Mouse (Mus musculus) heart, postnatal 36 days (tissue): ENCODE measurements around the gene Acyp2. TPM values are rescaled to one million over a fixed set of nuclear protein-coding genes. Genes with fewer than 3 reads are reported as not detected.

Experiments
- DNase-seq, 2 experiments: peaks; one replicate each; pipeline ENCODE4 v3.0.0; 2021 to 2022
- intact Hi-C: fragments of 180-260 bp; cut with DNase I; formaldehyde crosslinking; loops from one replicate; pipeline ENCODE4 v1.15.1; 2025
- total RNA-seq, 2 experiments: library from RNA; stranded (reverse); gene quantifications; 2 replicates each; pipeline ENCODE4 v1.2.3; 2021

The Acyp2 gene
- total RNA-seq, 2 experiments from 2014 or later, result 85.1 to 91.6 TPM

DNA sequence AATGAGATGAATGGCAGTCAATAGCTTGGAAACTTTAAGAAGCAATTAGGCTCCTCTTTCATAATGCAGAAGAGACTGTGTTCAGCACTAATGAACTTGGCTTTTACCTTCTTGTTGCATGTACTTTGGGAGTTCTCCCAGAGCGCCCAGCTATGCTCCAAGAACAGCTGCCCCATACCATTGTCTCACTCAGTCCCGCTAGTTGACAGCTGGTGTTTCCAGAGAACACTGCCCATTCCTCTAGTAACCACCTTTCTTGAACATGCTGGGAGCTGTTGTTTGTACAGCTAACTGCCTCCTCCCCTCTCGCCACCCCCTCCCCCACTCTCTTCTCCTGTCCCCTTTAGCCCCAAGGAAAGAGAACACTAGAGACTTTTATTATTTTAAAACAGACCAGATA, 52.1 kb downstream of the Acyp2 start:
- DNase-seq, result no peak
- intact Hi-C loops, result no loop called here

DNA sequence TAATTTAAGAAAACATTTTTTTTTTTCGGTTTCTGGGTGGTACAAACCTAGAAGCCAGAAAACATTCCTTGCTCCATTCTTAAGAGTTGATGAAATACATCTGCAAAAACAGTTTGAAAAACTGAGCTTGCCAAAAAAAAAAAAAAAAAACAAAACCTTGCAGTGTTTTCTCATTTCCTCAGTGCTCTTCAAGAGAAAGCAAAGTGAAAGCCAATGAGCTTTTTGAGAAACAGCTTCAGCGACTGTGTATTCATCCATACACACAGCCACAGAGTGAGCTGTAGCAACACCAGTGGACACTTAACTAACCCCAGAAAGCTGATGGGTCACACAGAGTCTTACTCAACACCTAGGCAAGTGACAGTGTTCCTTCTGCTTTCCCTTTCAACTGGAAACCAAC, 69.4 kb downstream of the Acyp2 start:
- DNase-seq, result peak; percentile 10 to 34

DNA sequence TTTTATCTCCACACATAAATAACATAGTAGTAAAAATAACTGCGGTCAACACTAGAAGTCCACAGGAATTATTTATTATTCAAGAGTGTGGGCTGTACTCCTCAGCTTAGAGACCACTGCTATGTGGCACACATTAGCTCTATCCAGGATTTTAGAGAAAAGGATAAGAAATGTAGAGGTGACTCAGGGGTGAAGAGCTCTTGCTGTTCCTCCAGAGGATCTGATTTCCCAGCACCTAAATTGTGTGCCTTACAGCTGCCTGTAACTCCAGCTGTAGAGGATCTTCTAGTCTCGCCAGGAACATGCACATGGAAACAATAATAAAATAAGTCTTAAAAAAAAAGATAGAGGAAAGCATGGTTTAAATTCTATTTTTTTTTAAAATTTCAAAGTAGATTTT, 70.5 kb downstream of the Acyp2 start:
- no peak for DNase-seq

More for the DNA sequence above, 69.4 kb downstream of the Acyp2 start:
- intact Hi-C loops, result no loop called here

DNA sequence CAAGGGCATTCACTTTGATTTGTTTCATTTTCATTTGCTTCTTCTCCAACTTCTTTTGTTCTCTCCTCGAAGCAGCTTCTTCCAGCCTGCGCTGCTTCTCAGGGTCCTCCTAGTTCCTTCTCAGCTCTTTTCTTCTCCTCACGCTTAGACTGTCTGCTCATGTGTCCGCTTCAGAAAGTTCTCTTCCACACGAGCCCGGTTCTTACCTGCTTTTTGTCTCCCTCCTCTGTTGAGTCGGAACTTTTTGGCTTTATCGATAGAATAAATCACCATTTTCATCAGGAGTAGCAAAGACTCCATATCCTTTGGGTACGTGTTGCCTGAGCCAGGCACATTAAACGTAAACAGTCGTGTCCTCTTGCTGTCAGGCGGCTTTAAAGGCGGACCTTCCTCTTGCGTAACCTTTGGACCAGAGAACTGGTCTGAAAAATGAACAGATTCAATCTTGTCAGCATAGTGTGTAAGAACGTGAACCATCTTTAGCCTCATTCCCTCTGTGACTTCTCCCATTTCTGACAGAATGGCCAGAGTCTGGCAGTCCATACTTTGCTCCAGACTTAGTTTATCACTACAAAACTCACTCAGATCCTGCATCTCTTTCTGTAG, 76.5 kb downstream of the Acyp2 start:
- no peak for DNase-seq
- intact Hi-C loops, result no loop called here

More for the DNA sequence above, 70.5 kb downstream of the Acyp2 start:
- intact Hi-C loops, result no loop called here

DNA sequence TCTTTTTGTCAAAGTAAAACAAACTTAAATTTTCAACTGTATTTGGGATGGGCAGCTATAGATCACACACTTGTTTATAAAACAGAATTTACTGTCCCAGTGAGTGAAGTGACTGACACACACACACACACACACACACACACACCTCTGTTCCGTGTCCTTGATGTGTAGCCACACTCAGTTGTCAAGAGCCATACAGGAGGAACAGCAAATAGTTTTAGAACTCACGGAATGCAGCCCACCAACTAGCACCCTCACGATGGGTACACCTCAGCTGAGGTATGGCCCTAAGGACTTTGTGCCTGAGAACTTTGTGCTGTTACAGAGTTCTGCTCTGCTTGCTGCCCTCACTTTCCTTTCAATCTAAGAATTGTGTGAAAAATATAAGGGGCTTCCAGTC, 78.8 kb downstream of the Acyp2 start:
- no peak for DNase-seq
- intact Hi-C loops, result no loop called here

DNA sequence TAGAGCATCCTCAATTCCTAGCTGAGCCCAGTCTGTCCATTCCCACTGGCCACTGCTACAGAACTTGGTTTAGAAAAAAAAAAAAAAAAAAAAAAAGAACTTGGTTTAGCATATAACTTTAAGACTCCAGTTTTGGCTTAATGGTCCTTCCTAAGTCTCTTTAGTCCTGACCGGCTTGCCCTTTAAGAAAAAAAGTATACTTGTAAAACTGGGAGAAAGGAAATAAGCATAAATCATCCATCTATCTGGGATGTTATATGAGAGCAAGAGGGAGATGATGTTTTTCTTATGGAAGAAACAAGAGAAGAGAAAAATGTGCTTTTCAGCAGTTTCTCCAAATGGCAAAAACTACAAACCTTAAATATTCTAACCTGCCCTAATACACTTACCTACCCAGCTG, 89.2 kb downstream of the Acyp2 start:
- intact Hi-C loops, result no loop called here

DNA sequence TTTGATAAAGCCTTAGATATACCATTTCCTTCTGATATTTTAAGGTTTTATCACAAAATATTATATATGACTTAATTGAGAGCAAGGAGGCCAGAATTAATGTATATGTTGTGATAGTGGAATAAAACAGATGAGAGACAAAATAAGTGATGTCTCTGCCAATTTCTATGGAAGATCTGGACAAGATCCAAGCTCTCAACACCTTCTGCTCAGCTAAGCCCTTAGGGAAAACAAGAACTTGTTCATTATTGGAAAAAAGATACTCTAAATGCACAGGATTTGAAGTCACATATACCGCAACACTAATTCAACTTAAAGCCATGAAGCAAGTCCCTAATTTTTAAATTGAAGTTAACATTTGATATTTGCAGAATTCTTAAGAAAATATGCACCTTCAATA, 96.0 kb downstream of the Acyp2 start:
- DNase-seq, result no peak
- intact Hi-C loops, result no loop called here

More for the DNA sequence above, 89.2 kb downstream of the Acyp2 start:
- DNase-seq, result no peak

DNA sequence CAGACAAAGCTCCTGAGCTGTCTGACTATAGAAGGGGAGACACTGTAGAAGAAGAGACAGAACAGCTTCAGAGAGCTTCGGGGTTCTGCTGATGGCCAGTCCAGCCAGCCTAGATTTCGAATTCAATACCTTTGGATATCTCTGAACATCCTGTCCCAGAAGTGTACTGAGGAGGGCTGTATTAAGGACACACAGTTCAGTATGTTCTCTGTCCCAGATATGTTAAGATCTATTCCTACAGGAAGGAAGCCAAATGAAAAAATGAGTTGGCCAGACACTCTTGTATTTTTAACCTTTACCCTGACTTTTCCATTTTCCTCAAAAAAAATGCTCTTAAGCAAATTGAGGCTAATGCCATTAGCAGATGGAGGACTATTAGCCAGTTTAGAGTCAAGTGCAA, 132.3 kb downstream of the Acyp2 start:
- intact Hi-C loops, result loop anchor here (5.0 to 10.0 kb wide), 4 partner anchors 130 to 252 kb away; partner anchors contain the start of genes Acyp2 and Sptbn1
- peak; percentile 8 to 24 for DNase-seq

DNA sequence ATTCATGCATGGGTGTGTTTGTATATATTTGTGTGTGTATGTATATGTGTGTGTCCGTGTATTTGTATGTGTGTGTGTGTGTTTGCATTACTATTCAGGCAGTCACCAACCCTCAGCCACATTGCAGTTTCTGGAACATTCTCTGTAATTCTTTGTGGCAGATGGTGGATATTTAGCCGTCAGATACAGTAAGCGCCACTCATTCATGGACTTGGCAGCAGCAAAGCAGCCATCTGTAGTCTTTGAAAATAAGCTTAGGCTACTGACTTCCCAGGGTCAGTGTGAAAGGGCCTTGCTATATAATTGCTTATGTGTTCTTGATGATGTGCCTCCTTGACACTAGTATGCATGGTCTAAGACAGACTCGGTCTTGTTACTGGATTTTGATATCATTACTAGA, 141.2 kb downstream of the Acyp2 start:
- intact Hi-C loops, result no loop called here
- DNase-seq, result no peak

DNA sequence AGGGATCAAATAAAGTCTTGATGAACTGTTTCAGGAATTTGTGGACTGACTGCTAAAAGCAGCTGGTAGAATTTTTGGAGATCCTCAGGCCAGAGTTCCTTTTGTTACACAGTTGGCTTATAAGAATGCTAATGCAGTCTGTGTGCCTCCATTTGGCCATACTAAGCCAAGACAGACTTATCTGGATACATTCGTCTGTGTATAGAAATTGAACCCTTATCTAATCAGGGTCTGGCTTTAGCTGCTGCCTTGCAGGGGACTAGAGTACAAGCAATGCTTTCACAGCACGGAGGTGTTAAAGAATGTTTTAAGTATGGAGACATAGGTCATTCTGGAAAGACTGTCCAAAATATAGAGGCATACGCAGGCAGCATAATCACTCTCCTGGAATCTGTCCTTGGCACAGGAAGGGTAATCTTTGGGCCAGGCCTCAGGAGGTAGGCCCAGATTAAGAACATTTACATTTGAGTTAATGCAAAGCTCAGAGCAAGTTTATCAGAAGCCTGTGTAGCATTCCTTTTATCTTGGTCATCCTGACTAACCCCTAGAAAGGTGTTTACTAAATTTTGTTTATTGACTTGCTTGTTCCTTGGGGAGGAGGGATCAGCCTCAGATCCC, 150.5 kb downstream of the Acyp2 start:
- intact Hi-C loops, result no loop called here
- DNase-seq, result no peak

DNA sequence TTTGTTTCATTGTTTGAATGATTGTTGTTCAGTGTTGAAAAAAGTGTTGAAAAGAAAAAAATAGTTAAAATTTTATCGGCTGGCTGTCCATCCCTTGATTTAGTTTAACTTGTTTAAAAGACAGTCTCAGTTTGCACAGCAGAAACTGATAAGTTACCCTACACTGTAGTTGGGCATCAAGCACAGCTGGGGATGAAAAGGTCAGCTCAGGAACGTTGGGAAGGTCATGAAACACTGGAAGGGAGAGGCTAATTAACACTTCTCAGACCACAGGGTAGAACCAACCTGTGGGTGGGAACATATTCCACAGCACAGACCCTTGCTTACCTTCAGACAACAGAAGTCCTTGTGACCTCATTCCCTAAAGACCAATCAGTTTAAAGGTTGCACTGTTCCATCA, 152.2 kb downstream of the Acyp2 start:
- DNase-seq, result no peak
- intact Hi-C loops, result no loop called here

DNA sequence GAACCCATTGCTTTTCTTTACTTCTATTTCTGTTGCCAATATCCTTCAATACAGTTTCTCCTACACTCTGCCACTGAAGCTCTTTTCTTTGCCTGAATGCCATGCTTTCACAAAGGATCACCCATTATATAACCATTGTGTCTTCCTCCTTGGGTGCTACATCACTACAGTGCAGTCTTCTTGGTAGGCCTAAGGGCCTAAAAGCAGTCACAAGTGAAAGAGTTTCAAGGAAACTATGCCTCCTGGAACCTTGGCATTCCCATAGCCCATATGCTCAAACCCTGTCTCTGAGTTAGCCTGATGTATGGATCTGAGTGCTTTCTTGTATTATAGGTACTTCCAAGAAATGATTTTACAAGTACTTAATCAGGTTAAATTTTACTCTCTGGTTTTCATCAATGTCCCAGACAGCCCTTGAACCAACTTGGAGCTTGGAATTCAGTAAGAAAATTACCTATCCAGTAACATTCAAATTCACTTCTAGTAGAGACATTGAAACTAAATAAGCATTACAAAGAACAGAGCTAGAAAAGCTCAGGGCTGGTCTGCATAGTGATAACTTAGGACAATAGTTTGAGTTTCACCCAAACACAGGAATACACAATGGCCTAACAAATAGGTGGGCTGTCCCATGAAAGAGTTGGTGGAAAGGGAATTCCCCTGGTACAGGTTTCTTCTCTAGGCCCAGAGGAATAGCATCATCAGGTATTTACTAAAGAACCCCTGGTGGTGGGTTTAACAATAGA, 157.7 kb downstream of the Acyp2 start:
- intact Hi-C loops, result no loop called here
- DNase-seq, result no peak

DNA sequence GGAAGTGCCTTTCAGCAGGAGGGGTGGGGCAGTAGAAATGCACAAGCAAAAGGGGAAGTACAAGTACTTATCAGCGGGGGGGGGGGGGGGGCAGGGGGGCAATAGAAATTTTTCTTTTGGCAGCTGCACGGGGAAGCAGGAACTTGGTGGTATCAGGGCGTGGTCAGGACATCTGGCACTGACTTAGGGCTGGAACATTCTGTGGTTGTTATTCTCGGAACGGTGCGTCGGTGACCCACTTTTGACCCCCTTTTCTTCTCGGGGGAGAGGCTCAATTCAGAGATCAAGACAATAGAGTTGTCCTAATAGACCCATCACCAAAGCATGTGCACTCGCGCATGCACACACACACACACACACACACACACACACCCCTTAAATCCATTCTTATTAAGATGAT, 161.2 kb downstream of the Acyp2 start:
- no peak for DNase-seq
- intact Hi-C loops, result no loop called here

DNA sequence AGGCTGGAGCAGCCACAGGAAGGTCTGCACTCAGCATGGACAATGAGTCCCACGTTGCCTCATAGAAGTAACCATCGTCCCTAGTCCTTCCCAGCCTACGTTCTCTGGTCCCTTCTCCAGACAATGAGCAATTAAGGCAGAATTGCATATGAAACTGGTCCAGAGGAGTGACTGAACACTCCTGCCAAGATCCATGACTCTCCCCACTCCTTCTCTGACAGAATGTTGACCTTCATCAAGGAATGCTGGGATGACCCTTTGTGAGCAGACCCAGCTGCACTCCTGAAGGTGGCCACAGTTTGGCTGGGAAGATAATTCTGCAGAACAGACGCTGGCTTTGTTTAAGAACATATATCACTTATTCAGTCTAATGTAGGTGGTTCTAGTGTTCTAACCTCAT, 166.1 kb downstream of the Acyp2 start:
- intact Hi-C loops, result no loop called here
- no peak for DNase-seq

DNA sequence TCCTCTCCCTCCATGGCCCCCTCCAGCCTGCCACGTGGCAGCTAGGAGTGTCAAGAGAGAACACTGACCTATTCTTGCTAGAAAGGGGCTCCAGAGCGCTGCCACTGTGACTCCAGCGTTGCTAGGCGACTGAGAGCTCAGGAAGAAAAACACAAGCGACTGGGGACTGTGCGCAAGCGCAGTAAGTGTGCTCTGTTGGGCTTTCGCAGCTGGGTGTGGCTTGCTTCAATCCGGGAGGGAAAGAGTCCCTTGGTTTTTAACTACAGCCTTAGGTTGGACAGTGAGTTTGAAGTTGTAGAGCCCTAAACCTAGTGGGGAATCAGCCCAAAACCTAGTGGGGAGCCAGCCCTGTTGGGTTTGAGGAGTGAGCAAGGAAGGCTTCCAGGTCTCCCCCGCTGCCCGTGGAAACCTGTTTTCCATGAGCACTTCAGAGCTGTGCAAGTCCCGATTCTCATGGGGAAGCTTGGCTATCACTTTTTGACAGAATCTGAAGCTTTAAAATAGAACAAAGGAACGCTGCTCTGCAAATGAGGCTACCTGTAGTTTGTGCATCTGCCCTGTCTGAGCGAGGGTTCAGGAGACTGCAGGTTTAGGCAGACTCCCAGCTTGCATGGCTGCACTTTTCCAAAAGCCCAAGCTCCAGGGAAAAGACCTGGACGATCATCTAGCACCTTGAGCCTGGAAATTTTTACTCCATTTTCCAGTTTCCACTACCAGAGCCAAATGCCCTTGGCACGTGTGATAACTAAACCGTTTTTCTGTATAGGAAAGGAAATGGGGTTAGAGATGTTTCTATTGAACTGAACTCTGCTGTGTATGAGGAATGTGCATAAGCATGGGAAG, 177.4 kb downstream of the Acyp2 start, which contains the start of gene 4930505A04Rik:
TSS of gene 4930505A04Rik (minus strand) at position 77 of the 843 bp plus-strand sequence.
- intact Hi-C loops, result loop anchor here (2.0 to 5.0 kb wide), 4 partner anchors 105 to 203 kb away; partner anchors contain the start of gene Sptbn1
- DNase-seq, result peak; percentile 76 to 84

DNA sequence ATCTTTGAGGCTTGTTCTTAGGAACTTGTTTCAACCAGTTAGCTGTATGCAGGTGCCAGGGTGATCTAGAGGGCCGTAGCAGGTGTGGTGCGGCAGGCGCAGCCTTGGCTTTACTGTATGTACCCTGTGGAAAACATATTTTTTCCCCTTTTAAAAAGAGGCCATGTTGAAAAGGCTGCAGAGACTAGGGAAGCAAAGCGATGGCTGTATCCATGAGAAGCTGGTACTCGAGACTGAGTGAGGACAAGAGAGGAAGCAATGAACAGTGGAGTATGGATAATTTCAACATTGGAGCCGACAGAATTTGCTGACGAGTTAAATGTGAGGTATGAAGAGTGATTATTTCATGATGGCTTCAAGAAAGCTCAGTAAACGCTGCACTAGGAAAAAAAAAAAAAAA, 178.2 kb downstream of the Acyp2 start:
- DNase-seq, result no peak
- intact Hi-C loops, result loop anchor here (2.0 to 5.0 kb wide), 4 partner anchors 104 to 202 kb away; partner anchors contain the start of gene Sptbn1

Other genes starting within 250 kb of the Acyp2 start
- not detected for gene 4930505A04Rik, start 177.8 kb downstream of the Acyp2 start, total RNA-seq
- 100 to 1,000 TPM; 215 to 267 TPM for gene Psme4, start 122.1 kb upstream of the Acyp2 start, total RNA-seq
- gene Gpr75, start 235.8 kb upstream of the Acyp2 start, total RNA-seq, result under 1 TPM in 1 of 2 experiments, not detected in 1; 0.17 TPM
- 1 to 10 TPM; 7.2 to 9.6 TPM for gene Asb3, start 235.8 kb upstream of the Acyp2 start, total RNA-seq